Mouse (Mus musculus) midbrain, embryonic 16.5 days (tissue): Measurements from ENCODE around the gene Olfr1016. TPM values are rescaled to one million over a fixed set of nuclear protein-coding genes. Genes with fewer than 3 reads are reported as not detected.

ENCODE experiments used
- ATAC-seq: fragments of 200-750 bp; cut with Nextera tagmentation; 2 replicates; pipeline ENCODE4 v1.8.0; 2017; ENCODE audit warnings: moderate TSS enrichment
- H3K27ac ChIP-seq: fragments of 300-500 bp; sonication (generic); 2 replicates; pipeline ENCODE4 v1.5.1; 2014; ENCODE audit warnings: mild to moderate bottlenecking, low read length, mixed read lengths
- H3K27me3 ChIP-seq: fragments of 300-500 bp; sonication (generic); 2 replicates; pipeline ENCODE4 v1.6.1; 2014; ENCODE audit warnings: low read depth, low read length, mixed read lengths; ENCODE audit not compliant: control insufficient read depth, insufficient read depth
- H3K36me3 ChIP-seq: fragments of 300-500 bp; sonication (generic); 2 replicates; pipeline ENCODE4 v1.6.1; 2014; ENCODE audit warnings: mild to moderate bottlenecking, low read length, moderate library complexity, mixed read lengths; ENCODE audit not compliant: control insufficient read depth, insufficient read depth
- H3K4me1 ChIP-seq: fragments of 300-500 bp; sonication (generic); 2 replicates; pipeline ENCODE4 v1.6.1; 2014; ENCODE audit warnings: mild to moderate bottlenecking, low read length, mixed read lengths; ENCODE audit not compliant: control insufficient read depth, insufficient read depth
- H3K4me2 ChIP-seq: fragments of 300-500 bp; sonication (generic); 2 replicates; pipeline ENCODE4 v1.6.1; 2014; ENCODE audit warnings: mild to moderate bottlenecking, low read length, mixed read lengths
- H3K4me3 ChIP-seq: fragments of 300-500 bp; sonication (generic); 2 replicates; pipeline ENCODE4 v1.5.1; 2014; ENCODE audit warnings: low read depth, mild to moderate bottlenecking, low read length, moderate library complexity, mixed read lengths
- H3K9ac ChIP-seq: fragments of 300-500 bp; sonication (generic); 2 replicates; pipeline ENCODE4 v1.6.1; 2014; ENCODE audit warnings: low read depth, low read length, mixed read lengths
- H3K9me3 ChIP-seq: fragments of 300-500 bp; sonication (generic); replicated peaks from 2 replicates; pipeline ENCODE4 v1.6.1; 2014; ENCODE audit warnings: mild to moderate bottlenecking, low read length, mixed read lengths; ENCODE audit not compliant: control insufficient read depth, poor library complexity, severe bottlenecking
- WGBS: fragments of 180-500 bp; shearing (Covaris S2); extraction: QIAGEN DNeasy Blood & Tissue Kit; methylation state at CpG from one replicate; pipeline ENCODE4 v1.1.7; 2014; 5-methylcytosine and 5-hydroxymethylcytosine counted together
- polyA plus RNA-seq: library from polyadenylated mRNA; unstranded; fragments of >200 nt; fragmentation: Nextera tagmentation; extraction: Ambion mirVana; gene quantifications from 2 replicates; pipeline ENCODE4 v1.2.1, GENCODE M21; 2015

The Olfr1016 gene
- polyA plus RNA-seq, 1 experiment from 2014 or later = not detected

DNA sequence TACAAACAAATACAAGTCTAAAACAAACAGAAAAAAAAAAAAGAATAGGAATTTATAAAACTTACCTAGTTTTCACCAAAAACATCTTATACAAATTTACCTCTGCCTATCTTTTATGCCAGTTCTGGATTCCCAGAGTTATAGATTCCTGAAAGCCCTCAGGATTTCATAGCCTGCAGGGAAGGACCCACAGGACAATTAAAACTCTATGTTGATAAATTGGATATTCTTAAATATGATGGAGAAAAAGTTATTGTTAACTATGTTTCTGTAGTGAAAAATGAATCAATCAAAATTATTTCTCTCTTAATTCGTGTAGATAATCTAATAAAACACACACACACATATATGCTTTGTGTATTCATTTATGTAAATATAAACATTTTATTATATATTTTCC lies 39.7 kb downstream of the Olfr1016 start, which contains the start of gene Olfr1012:
Olfr1012 (minus strand) TSS at position 101 of the 400 bp plus-strand sequence.
- no peak within 1 kb of the TSS for H3K4me3 ChIP-seq
- ATAC-seq = no peak
- WGBS = 70% methylated on average over 1 of the region's 1 CpGs

GRCm38 (mm10) chr2:85753822-85754221 lies 48.5 kb downstream of the Olfr1016 start:
- Histone ChIP-seq H3K27ac (no peak overlapping the region), H3K36me3 (no peaks in the 10 kb centered on the region), H3K9ac (no peak overlapping the region), H3K27me3 (no peaks in the 10 kb centered on the region), H3K4me2 (no peak overlapping the region), H3K9me3 (no peaks in the 10 kb centered on the region), H3K4me3 (no peak overlapping the region), H3K4me1 (no peaks in the 10 kb centered on the region)
- no peak for ATAC-seq
- 74% methylated on average over 4 of the region's 4 CpGs for WGBS

More for the DNA sequence above, 39.7 kb downstream of the Olfr1016 start, which contains the start of gene Olfr1012:
- H3K9me3 ChIP-seq = no peaks in the 10 kb centered on the region
- H3K36me3 ChIP-seq = no peaks in the 10 kb centered on the region
- H3K9ac ChIP-seq = no peak within 1 kb of the TSS
- no peaks in the 10 kb centered on the region for H3K27me3 ChIP-seq
- H3K27ac ChIP-seq = no peak within 1 kb of the TSS
- H3K4me2 ChIP-seq = no peak within 1 kb of the TSS
- H3K4me1 ChIP-seq = no peaks in the 10 kb centered on the region

Other genes starting within 250 kb of the Olfr1016 start
- gene Olfr996, start 223.3 kb downstream of the Olfr1016 start, polyA plus RNA-seq = not detected in 2 replicates
- gene Olfr998, start 213.6 kb downstream of the Olfr1016 start, polyA plus RNA-seq = not detected in 2 replicates
- not detected in 2 replicates for gene Olfr1000, start 190.6 kb downstream of the Olfr1016 start, polyA plus RNA-seq
- gene Olfr1002, start 151.8 kb downstream of the Olfr1016 start, polyA plus RNA-seq = not detected in 2 replicates
- not detected in 2 replicates for gene Olfr154, start 138.1 kb downstream of the Olfr1016 start, polyA plus RNA-seq
- gene Olfr1006, start 123.8 kb downstream of the Olfr1016 start, polyA plus RNA-seq = not detected in 2 replicates
- gene Olfr1008, start 113.1 kb downstream of the Olfr1016 start, polyA plus RNA-seq = not detected in 2 replicates
- gene Olfr1009, start 87.1 kb downstream of the Olfr1016 start, polyA plus RNA-seq = not detected in 2 replicates
- not detected in 2 replicates for gene Olfr1012, start 39.8 kb downstream of the Olfr1016 start, polyA plus RNA-seq
- not detected in 2 replicates for gene Olfr1013, start 35.4 kb downstream of the Olfr1016 start, polyA plus RNA-seq
- gene Olfr1014, start 29.8 kb downstream of the Olfr1016 start, polyA plus RNA-seq = not detected in 2 replicates
- gene Olfr1015, start 20.5 kb downstream of the Olfr1016 start, polyA plus RNA-seq = not detected in 2 replicates
- gene Olfr1018, start 15.9 kb upstream of the Olfr1016 start, polyA plus RNA-seq = not detected in 2 replicates
- not detected in 2 replicates for gene Olfr1019, start 42.9 kb upstream of the Olfr1016 start, polyA plus RNA-seq
- gene Olfr1020, start 44.5 kb upstream of the Olfr1016 start, polyA plus RNA-seq = not detected in 2 replicates
- gene Olfr1022, start 66.0 kb upstream of the Olfr1016 start, polyA plus RNA-seq = not detected in 2 replicates
- not detected in 2 replicates for gene Olfr1023, start 83.1 kb upstream of the Olfr1016 start, polyA plus RNA-seq
- gene Olfr1024, start 102.5 kb upstream of the Olfr1016 start, polyA plus RNA-seq = not detected in 2 replicates
- not detected in 2 replicates for gene Olfr1025-ps1, start 112.6 kb upstream of the Olfr1016 start, polyA plus RNA-seq
- not detected in 2 replicates for gene Olfr1026, start 119.0 kb upstream of the Olfr1016 start, polyA plus RNA-seq
- not detected in 2 replicates for gene Olfr1028, start 147.9 kb upstream of the Olfr1016 start, polyA plus RNA-seq
- gene Olfr1029, start 171.4 kb upstream of the Olfr1016 start, polyA plus RNA-seq = not detected in 2 replicates
- gene Olfr1030, start 176.7 kb upstream of the Olfr1016 start, polyA plus RNA-seq = not detected in 2 replicates
- not detected in 2 replicates for gene Olfr1031, start 187.8 kb upstream of the Olfr1016 start, polyA plus RNA-seq
- gene Olfr1032, start 203.0 kb upstream of the Olfr1016 start, polyA plus RNA-seq = not detected in 2 replicates
- gene Olfr1033, start 218.1 kb upstream of the Olfr1016 start, polyA plus RNA-seq = 0.79 TPM in 1 of 2 replicates, not detected in the other
- gene Olfr1034, start 243.3 kb upstream of the Olfr1016 start, polyA plus RNA-seq = not detected in 2 replicates